Mouse (Mus musculus): ENCODE results near the gene Tmem106c. TPM values are rescaled to one million over a fixed set of nuclear protein-coding genes. Genes with fewer than 3 reads are reported as not detected.

Gene Tmem106c
- total RNA-seq, 2 experiments from 2014 or later, result 38.1 to 49.5 TPM

DNA sequence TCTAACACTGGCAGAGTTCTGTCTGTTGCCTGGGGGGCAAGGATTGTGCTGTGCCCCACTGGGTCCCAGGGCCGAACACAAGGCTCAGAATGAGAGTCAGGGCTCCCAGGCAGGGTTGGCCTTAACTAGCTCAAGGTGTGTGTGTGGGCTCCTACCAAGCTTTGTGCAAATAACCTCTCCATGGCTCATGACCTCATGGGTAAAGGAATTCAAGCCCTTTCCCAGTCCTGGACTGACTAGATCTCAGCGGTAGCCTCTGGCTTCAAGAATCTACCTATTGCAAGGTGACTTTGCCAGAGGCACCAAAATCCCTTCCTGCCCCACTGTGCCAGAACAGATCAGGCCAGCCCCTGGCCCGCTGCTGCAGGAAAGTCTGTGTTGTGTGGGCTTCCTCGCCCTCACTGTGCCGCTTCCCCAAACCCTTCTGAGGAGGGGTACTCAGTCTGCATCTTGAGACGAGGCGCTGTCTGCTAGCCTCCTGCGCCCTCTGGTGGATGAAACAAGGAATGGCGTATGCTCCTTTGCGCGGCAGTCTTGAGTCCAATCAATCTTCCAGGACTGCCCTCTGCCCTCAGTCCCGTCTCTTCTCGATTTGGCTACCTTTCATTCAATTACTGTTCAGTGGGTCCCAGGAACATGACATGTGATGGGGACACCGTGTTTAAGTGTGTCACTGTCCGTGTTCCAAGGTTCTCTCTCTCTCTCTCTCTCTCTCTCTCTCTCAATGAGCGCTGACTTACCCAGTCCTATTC is 11.7 kb upstream of the Tmem106c start:
- peak; percentile 74 for DNase-seq

GRCm38 (mm10) chr15:97952889-97953189 is 11.2 kb upstream of the Tmem106c start:
- DNase-seq, result no peak

GRCm38 (mm10) chr15:97954671-97955070 is 9.3 kb upstream of the Tmem106c start:
- DNase-seq, result no peak

DNA sequence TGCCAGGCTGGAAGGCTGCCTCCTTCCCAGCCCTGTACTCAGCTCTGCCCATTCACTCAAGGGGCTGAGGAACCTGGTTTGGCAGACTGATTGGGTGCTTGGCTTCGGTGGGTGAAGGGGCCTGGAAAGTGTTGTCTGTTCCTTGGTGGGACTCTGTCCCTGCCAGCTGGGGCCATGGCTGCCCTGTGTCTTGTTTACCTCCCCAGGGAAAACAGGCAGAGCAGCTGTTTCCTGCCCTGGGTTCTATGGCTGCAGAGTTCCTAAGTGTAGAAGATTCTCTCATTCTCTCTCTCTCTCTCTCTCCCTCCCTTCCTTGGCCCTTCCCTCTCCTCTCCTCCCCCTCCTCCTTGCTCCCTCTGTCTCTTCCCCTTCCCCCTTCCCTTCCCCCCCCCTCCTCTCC is 8.7 kb upstream of the Tmem106c start:
- no peak for DNase-seq

DNA sequence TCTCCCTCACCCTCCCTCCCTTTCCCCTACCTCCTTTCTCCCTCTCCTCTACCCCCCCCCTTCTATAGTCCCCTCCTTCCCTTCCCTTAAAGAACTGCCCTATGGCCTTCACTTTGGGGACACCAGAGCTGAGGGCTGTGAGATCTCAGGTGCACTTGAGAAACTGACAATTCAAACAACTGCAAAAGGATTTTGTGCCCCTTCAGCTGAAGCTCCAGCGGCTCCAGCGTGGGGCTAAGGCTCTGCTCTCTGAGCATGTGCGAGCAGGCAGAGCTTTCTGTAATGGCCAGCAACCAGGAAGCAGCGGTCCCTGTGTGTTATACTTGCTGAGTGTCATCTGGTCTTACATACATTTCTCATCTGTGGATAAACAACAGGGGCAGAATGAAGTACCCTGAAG is 8.3 kb upstream of the Tmem106c start:
- no peak for DNase-seq

DNA sequence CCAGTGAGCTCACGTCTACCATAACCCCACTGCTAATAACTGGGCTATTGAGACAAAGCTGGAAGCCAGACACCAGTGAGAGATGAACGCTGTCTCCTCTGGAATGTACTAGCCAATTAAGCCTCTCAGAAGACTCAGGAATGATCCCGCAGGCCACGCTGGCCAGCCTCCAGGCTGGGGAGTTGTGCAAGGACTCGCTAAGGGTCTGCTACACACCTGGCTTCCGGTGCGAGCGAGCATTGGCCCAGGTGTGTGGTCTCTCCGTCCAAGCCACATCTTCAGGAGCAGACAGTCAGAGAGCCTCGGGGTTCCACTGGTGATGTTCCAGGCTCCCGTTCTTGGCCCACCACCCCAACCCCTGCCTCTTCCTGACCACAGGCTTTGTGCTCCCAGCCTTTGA is 7.6 kb upstream of the Tmem106c start:
- no peak for DNase-seq

DNA sequence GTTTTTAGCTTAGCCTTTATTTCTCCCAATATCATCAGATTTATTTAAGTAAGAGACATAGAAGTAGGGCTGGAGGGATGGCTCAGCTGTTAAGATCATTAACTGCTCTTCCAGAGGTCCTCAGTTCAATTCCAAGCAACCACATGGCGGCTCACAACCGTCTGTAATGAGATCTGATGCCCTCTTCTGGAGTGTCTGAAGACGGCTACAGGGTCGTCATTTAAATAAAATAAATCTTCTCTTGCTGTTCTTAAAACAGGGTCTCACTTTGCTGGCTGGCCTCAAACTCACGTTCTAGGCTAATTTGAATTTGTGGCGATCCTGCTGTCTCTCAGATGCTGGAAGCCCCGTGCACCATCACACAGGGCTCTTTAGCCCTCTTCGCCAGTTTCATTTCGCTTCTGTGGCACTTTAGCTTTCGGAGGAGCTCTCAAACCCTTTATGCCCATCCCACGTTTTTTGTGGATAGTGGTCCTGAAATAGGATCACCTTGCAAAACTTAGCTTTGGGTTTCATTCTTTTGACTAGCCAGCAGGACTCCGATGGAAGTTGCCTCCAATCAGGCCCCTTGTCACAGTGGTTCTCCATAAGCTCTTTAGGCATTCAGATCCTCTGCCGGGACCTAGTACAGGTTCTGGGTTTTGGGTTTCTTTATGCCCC is 541 bp upstream of the Tmem106c start:
- DNase-seq, result no peak

GRCm38 (mm10) chr15:97964836-97965187 is 812 bp downstream of the Tmem106c start:
- DNase-seq, result no peak

DNA sequence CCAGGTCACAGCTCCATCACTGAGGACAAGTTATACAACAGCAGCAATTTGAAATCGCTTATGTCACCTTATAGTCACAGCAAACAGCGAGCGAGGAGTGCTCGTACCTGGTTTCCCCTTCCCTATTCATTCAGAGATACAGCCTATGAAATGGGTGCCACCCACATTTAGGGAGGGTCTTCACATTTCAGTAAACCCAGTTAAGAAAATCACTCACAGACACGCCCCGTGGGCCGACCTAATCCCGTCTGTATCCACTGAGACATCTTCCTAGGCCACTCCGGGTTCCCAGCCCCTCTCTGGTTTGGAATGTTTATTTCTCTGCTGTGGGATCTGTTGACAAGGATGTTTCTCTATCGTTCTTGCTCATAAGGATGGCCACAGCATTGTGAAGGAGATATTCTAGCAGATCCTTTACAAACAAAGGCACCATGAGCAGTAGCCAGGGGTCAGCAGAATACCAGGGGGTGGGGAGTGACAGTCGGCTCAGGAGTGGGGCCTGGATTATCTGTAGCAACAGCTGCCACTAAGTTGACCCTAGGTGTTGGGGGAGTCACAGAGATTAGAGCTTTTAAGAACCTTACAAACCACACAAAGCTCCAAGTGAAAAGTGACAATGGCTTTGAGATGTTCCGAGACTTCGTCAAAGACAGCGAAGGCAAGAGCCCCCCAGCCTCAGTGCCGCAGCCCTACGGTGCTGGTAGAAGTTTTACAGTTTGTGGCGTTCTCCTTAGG is 1.5 kb downstream of the Tmem106c start:
- no peak for DNase-seq

- peak; percentile 37 for DNase-seq
Observed at GRCm38 (mm10) chr15:97970299-97970698, 6.3 kb downstream of the Tmem106c start.

GRCm38 (mm10) chr15:97972580-97972979 is 8.6 kb downstream of the Tmem106c start:
- DNase-seq, result no peak

- no peak for DNase-seq
Observed at GRCm38 (mm10) chr15:97973248-97974005, 9.4 kb downstream of the Tmem106c start.

DNA sequence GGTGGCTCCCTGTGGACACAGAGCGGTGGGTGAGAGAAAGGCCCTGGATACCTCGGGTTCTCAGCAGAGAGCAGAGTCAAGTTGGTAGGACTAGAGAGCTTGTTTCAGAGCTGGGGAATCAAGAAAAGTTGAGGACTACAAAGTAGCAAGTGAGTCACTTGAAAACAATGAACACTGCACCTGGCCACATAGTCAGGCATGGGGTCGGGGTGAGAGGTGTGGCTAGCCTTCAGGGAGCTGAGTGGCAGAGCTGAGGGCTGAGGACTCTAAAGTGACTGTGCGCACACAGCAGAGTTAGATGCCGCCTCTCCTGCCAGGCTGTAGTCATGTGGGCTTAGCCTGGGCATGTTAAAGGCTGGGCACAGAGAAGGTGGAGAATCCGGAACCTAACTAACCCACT is 17.6 kb downstream of the Tmem106c start:
- DNase-seq, result no peak

DNA sequence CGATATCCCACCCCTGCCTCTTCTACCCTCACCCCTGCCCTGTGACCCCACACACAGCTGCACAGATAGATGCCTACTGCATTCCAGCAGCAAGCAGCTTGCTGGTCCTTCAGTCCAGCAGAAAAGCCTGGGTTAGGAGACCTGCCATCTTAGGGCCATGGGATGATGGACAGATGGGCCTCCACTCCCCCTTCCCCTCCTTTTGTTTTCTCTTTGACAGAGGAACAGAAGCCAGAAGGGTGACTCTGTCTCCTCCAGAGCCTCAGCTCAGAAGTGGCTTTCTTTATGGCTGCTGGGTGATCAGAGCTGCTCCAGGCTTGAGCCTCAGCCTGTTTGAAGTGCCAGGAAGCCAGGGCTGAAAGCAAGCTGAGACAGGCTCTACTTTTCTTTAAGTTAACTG is 25.5 kb downstream of the Tmem106c start:
- no peak for DNase-seq

- DNase-seq, result no peak
Observed at GRCm38 (mm10) chr15:97990124-97990523, 26.1 kb downstream of the Tmem106c start.

GRCm38 (mm10) chr15:97990721-97991120 is 26.7 kb downstream of the Tmem106c start:
- no peak for DNase-seq

DNA sequence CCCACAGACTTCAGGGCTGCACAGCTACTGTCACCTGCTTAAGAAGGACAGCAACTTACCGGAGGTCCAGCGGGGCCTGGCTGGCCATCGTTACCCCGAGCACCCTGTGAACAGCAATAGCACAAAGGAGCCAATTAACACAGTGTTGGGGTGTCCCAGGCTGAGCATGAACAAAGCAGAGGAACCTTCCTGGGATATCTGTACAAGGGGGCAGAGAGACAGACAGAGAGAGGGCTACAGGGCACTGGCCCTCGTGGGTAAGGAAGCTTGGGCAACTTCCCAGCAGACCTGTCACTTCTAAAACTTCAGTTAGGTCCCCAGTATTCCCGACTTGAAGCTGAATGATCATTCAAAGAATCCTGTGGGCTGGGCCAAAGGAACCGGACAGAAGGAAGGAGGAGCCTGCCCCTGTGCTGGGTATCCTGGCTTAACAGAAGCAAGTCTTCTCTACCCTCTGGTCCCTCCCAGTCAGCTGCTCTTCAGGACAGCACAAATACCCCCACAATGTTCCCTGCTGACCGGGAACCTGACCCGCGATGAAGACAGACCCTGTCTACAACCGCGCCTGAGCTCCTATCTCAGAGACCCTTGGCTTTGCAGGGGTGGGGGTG is 27.4 kb downstream of the Tmem106c start:
- no peak for DNase-seq

DNA sequence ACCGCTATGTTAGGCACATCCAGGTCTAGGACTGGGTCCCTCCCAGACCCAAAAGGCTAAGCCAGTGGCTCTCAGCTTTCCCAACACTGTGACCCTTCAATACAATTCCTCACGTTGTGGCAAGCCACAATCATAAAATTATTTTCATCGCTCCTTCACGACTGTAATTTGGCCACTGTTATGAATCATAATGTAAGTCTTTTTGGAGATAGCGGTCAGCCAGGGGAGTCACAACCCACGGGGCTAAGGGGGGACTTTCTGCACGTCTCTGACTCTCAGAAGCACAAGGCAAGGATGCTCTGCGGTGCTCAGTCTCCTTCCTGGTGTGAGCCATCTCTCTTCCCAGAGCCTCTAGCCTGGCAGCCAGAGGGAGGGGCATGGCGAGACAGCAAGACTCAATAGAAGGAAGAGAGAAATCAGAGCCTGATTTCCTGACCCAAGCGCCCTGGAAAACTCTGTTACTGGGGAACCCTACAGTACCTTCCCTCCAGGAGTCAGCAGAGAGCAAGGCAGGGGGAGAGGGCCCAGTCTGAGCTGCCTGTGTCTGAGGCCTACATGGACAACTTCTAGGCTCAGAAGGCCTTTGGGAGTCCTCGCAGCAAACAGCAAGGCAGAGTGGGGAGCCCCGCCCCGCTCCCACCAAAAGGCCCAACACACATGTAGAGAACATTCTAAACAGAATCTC is 28.2 kb downstream of the Tmem106c start:
- no peak for DNase-seq

- peak; percentile 85 for DNase-seq
Observed at GRCm38 (mm10) chr15:97992712-97993286, 28.8 kb downstream of the Tmem106c start.

- DNase-seq, result no peak
Observed at GRCm38 (mm10) chr15:97996716-97997256, 32.8 kb downstream of the Tmem106c start.

DNA sequence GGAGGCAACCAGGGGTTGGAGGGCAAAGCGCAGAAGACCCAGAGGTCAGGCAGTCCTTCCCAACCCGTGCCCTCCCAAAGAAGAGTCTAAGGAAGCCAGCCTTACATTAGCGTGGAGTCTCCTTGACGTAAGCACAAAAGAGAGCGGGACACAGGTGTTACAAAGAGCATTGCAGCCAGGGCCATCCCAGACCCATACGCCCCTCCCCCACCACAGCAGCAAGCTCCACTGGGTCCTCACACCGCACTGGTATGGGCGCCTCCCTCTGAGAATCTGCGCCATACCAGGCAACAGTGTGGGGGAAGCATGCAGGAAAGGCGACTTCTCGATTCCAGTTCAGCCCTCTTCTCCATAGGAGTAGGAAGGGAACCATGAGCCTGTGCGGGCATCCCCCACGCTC is 35.5 kb downstream of the Tmem106c start:
- no peak for DNase-seq

All from adrenal gland, postnatal 10 days (tissue).